Mouse (Mus musculus) limb, embryonic 10.5 days (tissue): ENCODE data around the gene Espl1. TPM values are rescaled to one million over a fixed set of nuclear protein-coding genes. Genes with fewer than 3 reads are reported as not detected.

Source experiments
- DNase-seq: peaks from one replicate; pipeline ENCODE4 v3.0.0-alpha.2; 2017; ENCODE audit warnings: low spot score
- H3K27ac ChIP-seq: fragments of 300-500 bp; sonication (generic); 2 replicates; pipeline ENCODE4 v1.5.1; 2016; ENCODE audit warnings: mild to moderate bottlenecking
- H3K27me3 ChIP-seq: fragments of 300-500 bp; sonication (generic); 2 replicates; pipeline ENCODE4 v1.6.1; 2016; ENCODE audit warnings: low read depth, mild to moderate bottlenecking; ENCODE audit not compliant: poor library complexity, severe bottlenecking
- H3K36me3 ChIP-seq: fragments of 300-500 bp; sonication (generic); 2 replicates; pipeline ENCODE4 v1.6.1; 2016; ENCODE audit warnings: mild to moderate bottlenecking, moderate library complexity
- H3K4me1 ChIP-seq: fragments of 300-500 bp; sonication (generic); 2 replicates; pipeline ENCODE4 v1.6.1; 2016
- H3K4me3 ChIP-seq: fragments of 300-500 bp; sonication (generic); 2 replicates; pipeline ENCODE4 v1.5.1; 2016; ENCODE audit warnings: mild to moderate bottlenecking, moderate library complexity
- H3K9me3 ChIP-seq: fragments of 300-500 bp; sonication (generic); replicated peaks from 2 replicates; pipeline ENCODE4 v1.6.1; 2016; ENCODE audit warnings: mild to moderate bottlenecking
- WGBS: fragments of 180-500 bp; shearing (Covaris S2); methylation state at CpG from one replicate; pipeline ENCODE4 v1.1.7; 2016; 5-methylcytosine and 5-hydroxymethylcytosine counted together
- polyA plus RNA-seq: library from polyadenylated mRNA; unstranded; fragments of >200 nt; fragmentation: Nextera tagmentation; extraction: Ambion mirVana; gene quantifications from 2 replicates; pipeline ENCODE4 v1.2.1, GENCODE M21; 2016

Gene Espl1
- polyA plus RNA-seq: 60.6 and 63.5 TPM in 2 replicates

DNA sequence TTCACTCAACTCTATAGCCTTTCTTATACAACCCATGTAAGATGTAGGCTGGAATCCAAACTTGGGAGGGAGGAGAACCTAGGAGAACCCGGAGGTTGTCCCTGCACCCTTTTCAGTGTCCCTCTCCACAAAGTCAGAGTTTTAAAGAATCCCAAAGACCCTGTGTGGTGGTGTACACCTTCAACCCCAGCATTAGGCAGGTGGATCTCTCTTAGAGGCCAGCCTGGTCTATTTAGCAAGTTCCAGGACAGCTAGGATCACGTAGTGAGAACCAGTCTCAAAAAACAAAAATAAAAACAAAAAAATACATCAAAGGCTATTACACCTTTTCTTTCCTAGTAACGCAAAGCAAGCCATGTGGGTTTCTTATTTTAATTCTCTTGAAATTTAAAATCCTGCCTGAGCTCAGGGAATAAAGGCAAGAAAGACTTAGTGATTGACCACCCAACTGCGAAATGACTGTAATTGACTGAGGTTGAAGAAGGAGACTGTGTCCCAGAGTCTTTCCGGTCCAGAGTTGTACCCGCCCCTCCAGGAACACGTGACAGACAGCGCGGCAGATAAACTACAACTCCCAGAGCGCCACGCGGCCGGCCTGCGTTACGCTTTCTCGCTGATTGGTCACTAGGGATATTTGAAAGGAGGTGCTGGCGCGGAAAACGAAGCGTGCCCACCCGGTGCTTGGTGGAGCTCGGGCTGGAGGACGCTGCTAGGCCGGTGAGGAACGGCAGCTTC, at the start of gene Espl1:
Espl1 (plus strand) TSS at position 634 of the 735 bp plus-strand sequence.
- Histone ChIP-seq H3K36me3 (peaks cover 31% of the 10 kb centered on the region), H3K9me3 (no peaks in the 10 kb centered on the region), H3K27ac (peak within 1 kb of the TSS; percentile 81), H3K4me3 (peak within 1 kb of the TSS; percentile 81), H3K4me1 (peaks cover 12% of the 10 kb centered on the region), H3K27me3 (no peaks in the 10 kb centered on the region)
- DNase-seq: peak; percentile 97
- WGBS: 8% methylated on average over 25 of the region's 25 CpGs

DNA sequence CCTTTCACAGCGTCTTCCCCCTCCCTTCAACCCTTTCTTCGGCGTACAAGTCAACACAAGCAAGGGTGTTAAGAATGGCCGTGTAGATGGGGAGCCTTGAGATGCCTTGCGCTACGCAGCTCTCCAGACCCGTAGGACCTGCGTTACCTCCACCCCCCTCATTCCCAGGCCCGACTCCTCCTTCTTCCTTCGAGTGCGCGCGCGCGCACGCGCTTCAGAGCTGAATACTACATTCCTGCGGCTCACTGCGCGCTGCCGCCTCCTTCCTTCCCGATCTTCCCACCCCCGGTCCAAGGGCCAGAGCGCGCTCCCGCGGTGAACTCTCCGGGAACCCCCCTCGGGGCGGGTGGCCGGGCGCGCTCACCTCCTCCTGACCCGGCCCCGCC, 49.2 kb upstream of the Espl1 start:
- Histone ChIP-seq H3K9me3 (no peaks in the 10 kb centered on the region), H3K27ac (peak overlapping the region; percentile 95), H3K36me3 (peaks cover 40% of the 10 kb centered on the region), H3K27me3 (no peaks in the 10 kb centered on the region), H3K4me3 (peak overlapping the region; percentile 86), H3K4me1 (peaks cover 95% of the 10 kb centered on the region)
- under 1% methylated on average over 28 of the region's 35 CpGs for WGBS
- peak; percentile 96 for DNase-seq

DNA sequence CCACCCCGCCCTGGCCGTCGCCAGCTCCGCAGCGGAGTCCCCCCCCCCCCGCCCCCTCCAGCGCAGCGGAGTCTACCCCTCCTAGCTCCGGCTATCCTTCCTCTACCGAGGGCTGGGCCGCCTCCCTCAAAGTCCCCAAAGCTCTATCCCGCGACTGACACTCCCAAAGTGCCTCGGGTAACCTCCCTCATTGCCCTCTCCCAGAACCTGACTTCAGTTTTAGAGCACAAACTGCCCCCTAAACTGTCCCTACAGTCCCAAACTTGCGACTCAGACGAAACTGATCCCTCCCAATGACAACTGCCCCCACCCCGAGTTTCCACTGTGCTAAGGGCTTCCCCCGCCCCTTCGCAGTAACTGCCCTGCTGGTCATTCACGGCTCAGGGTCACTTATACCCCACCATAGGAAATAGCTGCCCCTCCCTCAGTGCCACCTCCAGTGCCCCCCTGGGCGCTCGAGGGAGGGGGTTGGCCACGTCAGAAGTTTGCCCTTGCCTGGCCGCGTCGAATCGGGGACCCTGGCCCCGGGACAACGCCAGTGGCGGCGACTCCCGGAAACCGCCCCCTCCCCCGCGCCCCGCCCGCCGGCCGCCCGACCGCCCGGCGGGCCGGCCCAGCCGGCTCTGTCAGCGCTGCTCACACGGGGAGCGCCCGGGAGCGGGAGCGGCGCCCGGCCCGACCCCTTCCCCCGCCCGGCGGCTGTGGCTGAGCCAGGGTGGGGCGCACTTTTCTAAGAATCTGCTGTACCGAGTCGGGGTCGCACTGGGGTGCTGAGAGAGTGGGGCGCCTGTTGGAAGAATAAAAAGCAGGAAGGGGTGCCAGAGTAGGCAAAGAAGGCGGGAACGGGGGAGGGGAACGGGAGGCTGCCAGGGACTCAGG, 48.6 kb upstream of the Espl1 start:
- Histone ChIP-seq H3K27ac (peak overlapping the region; percentile 95), H3K9me3 (no peaks in the 10 kb centered on the region), H3K36me3 (peaks cover 41% of the 10 kb centered on the region), H3K4me1 (peaks cover 95% of the 10 kb centered on the region), H3K4me3 (peak overlapping the region; percentile 86), H3K27me3 (no peaks in the 10 kb centered on the region)
- under 1% methylated on average over 56 of the region's 65 CpGs for WGBS
- peak; percentile 84 for DNase-seq

DNA sequence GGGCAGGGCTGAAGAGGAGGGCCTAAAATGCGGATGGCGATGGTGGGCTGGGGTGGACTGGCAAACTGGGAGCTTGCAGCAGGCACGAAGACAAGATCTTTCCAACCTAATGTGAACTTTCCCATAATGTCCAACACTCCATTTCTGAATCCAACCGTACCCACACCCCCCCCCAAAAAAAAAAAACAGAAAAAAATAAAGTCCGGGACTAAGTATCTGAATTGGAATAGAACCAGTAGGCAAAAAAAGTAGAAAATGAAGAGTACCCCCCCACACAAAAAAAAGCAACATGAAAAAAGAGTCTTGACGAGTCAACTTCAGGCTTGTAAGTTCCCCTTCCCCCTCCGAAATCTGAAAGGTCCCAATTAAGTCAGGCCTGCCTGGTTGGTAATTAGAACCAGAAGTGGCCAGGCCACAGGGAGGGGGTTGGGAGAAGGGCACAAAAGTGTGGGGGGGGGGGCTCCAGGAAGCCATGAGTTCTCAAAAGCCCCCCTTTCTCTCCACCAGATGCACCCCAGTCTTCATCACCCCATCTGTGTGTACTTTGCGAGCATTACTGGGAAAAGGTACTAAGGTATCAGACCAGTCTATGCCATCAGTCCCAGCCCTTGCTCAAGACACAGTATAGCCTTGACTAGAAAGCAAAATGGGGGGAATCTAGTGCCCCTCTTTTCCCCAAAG, 47.8 kb upstream of the Espl1 start:
- DNase-seq: peak; percentile 80
- Histone ChIP-seq H3K4me1 (peaks cover 93% of the 10 kb centered on the region), H3K4me3 (peak overlapping the region; percentile 86), H3K36me3 (peaks cover 41% of the 10 kb centered on the region), H3K27ac (peak overlapping the region; percentile 95), H3K9me3 (no peaks in the 10 kb centered on the region), H3K27me3 (no peaks in the 10 kb centered on the region)
- 1% methylated on average over 8 of the region's 8 CpGs for WGBS

DNA sequence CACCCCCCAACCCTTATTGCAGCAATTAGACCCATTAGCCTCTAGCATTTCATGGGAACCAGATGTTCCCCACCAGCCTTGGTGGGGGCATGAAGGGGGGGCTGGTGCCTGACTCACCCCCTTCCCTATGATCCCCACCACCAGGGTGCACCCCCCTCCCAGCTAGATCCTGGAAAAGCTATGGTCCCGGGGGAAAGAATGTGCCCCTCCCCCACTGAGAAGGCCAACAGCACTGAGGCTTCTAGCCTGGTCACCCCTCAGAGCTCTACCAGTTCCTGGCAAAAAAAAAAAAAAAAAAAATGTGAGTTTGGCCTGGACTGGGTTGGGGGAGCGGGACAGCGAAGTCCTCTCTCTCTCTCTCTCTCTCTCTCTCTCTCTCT, 47.3 kb upstream of the Espl1 start:
- peak; percentile 85 for DNase-seq
- H3K4me3 ChIP-seq: peak overlapping the region; percentile 86
- WGBS: 0% methylated on average over 3 of the region's 3 CpGs
- peaks cover 93% of the 10 kb centered on the region for H3K4me1 ChIP-seq
- H3K9me3 ChIP-seq: no peaks in the 10 kb centered on the region
- H3K27ac ChIP-seq: peak overlapping the region; percentile 95
- peaks cover 43% of the 10 kb centered on the region for H3K36me3 ChIP-seq
- H3K27me3 ChIP-seq: no peaks in the 10 kb centered on the region

DNA sequence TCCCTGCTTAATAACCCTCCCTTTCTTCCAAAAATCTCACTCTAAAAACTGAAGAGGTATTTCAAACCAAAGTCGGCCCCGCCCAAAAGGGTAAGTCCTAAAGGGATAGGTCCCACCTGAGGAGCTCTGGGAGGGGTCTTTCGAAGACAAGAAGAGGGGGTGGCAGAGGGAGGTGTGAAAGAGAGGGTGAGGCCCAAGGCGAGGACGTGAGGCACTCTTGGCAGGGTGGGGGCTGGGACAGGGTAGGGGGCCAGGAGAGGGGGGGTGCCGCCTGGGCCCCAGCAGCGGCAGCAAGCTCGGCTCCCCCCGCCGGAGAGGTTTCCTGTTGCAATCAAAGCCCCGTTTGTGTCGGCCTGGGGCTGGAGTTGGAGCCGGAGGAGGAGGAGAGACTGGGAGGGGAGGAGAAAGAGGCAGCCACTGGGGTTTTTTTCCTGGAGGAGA, 46.8 kb upstream of the Espl1 start:
- WGBS: 0% methylated on average over 13 of the region's 13 CpGs
- Histone ChIP-seq H3K36me3 (peaks cover 47% of the 10 kb centered on the region), H3K4me1 (peaks cover 93% of the 10 kb centered on the region), H3K4me3 (peak overlapping the region; percentile 86), H3K27me3 (no peaks in the 10 kb centered on the region), H3K27ac (peak overlapping the region; percentile 95), H3K9me3 (no peaks in the 10 kb centered on the region)
- DNase-seq: peak; percentile 85

DNA sequence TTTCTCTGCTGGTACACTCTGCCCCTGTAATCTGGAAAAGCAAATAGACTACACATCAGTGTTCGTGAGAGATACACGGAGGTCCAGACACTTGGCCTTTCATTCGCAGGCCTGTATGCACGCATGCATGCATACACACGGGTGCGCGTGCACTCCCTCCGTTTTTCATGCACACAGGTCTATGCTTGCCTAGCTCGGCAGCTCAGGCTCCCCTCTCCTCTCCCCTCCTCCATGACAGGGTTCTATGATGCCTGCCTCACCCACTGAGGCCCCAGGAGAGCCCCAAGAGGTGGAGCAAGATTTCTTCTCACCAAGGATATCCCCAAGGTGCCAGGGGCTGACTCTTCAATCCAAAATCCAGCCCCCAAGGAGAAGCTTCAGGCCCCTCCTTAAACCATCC, 46.1 kb upstream of the Espl1 start:
- no peaks in the 10 kb centered on the region for H3K27me3 ChIP-seq
- peaks cover 92% of the 10 kb centered on the region for H3K4me1 ChIP-seq
- no peaks in the 10 kb centered on the region for H3K9me3 ChIP-seq
- peaks cover 52% of the 10 kb centered on the region for H3K36me3 ChIP-seq
- H3K27ac ChIP-seq: peak overlapping the region; percentile 95
- WGBS: 30% methylated on average over 9 of the region's 9 CpGs
- peak overlapping the region; percentile 86 for H3K4me3 ChIP-seq
- DNase-seq: no peak

DNA sequence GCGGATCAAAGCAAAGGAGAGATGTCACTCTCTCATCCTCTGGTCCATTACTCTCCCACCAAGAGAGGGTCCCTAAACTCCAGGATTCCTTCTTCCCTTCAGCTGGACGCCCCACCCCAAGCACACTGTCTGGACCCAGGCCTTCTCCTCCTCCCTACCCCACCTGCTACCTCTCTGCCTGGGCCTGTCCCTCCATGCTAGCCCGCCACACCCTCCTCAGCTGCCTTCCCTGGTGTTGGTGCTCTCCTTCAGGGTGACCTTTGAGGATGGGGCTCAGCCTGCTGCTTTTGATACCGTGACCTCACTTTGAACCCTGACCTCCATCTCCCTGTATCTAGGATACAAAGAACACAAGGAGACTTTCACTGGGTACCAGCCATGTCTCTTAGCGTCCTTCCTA, 45.5 kb upstream of the Espl1 start:
- Histone ChIP-seq H3K4me1 (peaks cover 93% of the 10 kb centered on the region), H3K27me3 (no peaks in the 10 kb centered on the region), H3K9me3 (no peaks in the 10 kb centered on the region), H3K4me3 (peak overlapping the region; percentile 86), H3K27ac (peak overlapping the region; percentile 95), H3K36me3 (peaks cover 56% of the 10 kb centered on the region)
- no peak for DNase-seq
- WGBS: 55% methylated on average over 5 of the region's 5 CpGs

DNA sequence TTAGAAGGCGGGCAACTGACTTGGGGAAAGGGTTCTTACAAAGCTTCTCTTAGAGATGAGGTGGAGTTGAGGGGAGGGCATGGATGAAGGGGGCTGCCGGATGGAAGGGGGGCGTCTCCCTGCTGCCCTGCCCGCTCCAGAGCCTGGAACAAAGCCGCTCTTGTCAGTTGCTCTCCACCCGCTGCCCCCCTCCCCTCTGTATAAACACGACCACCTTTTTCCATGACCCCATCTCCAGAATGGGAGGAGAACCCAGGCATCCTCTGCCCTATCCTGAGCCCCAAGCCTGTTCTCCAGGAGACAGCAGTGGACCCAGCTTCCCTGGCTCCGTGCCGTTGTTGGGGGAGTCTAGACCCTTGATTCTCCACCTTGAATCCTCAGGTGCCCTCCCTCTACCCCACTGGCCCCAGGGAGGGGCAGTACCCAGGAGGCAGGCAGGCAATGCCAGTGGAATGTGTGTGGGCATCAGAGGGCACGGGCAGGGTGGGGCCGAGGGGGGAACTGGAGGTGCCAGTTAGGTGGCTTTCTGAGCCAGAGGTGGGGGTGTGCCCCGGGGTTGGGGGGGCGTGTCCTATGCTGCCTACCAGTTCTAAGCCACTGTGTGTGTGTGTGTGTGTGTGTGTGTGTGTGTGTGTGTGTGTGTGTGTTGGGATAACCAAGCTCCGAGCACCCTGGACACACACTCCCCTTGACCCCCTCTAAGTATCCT, 40.4 kb upstream of the Espl1 start:
- H3K9me3 ChIP-seq: no peaks in the 10 kb centered on the region
- peaks cover 48% of the 10 kb centered on the region for H3K36me3 ChIP-seq
- peaks cover 88% of the 10 kb centered on the region for H3K4me1 ChIP-seq
- 48% methylated on average over 14 of the region's 14 CpGs for WGBS
- no peak for DNase-seq
- peak overlapping the region; percentile 98 for H3K27ac ChIP-seq
- no peaks in the 10 kb centered on the region; the same call in 1 of the 2 replicates for H3K27me3 ChIP-seq
- H3K4me3 ChIP-seq: peak overlapping the region; percentile 88

DNA sequence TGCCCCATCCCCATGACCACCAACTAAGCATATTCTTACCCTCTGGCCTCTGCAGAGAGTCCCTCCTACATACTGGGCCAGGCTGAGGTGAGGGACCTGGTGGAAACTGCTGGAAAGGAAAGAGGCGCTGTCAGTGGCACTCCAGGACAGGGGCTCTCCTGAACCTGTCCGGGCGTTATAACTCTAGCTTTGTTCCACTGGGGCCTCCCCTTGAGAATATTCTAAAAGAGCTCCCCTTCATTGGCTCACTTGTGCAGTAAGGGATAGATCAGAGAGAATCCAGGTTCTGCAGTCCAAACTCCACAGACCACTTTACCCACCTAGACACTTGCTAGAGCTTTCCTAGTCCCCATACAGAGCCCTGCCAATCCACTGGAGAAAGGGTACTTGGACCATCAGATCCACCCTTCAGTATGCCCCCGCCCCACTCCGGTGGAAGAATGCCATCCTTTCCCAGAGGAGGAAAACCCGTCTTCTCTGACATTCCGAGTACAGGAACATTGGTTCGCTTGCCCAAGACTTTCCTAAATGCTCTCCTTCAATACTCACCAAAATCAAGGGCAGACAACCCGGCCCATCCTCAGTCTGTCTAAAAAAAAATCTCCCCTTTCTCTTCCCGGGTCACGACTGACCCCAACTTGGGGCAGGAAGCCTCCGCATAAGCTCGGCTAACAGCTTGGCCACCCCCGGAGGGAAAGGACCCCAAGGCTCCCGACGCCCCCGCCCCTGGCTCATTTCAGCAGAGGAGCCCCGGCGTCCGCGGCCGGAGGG, 39.5 kb upstream of the Espl1 start:
- no peaks in the 10 kb centered on the region; the same call in 1 of the 2 replicates for H3K27me3 ChIP-seq
- no peaks in the 10 kb centered on the region for H3K9me3 ChIP-seq
- H3K36me3 ChIP-seq: peaks cover 39% of the 10 kb centered on the region
- peaks cover 82% of the 10 kb centered on the region for H3K4me1 ChIP-seq
- 6% methylated on average over 22 of the region's 22 CpGs for WGBS
- peak overlapping the region; percentile 98 for H3K27ac ChIP-seq
- H3K4me3 ChIP-seq: peak overlapping the region; percentile 88
- DNase-seq: no peak

DNA sequence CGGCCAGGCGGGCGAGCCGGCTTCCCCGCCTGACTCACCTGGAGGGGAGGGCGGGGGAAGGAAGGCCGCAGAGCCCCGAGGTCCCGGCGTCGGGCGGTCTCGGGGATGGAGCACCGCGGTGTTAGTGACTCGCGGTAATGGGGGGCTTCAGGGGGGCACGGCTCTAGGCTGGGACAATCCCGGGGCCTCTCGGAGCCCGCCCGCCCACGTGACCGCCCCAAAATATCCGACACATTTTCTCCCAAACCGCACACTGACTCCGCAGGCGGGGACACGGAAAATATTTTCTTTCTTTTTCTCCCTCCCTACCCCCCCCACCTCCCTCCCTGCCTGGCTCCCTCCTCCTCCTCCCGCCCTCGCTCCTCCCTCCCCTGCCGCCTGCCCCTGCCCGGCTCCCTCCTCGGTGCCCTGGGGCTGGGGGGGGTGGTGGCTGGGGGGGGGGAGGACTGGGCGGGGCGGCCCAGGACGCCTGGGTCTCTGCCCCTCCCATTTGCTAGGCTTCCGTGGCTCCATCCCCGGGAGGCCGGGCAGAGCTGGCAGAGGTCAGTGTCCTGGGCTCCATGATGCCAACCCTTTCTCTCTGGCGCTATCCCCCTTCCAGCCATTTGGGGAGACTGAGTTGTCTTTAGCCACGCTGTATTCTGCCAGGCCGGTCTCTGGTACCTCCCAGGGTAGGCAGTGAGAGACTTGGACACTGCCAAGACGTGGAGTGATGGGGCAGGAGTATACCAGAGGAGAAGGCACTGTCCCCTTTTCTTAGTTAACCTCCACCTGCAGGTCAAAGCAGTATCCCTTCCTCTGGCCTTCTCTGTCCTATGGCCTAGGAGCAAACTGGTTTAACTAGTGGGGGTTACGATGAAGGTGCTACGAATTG, 38.6 kb upstream of the Espl1 start, which contains the start of gene Rarg:
Rarg (minus strand) TSS at position 316 of the 874 bp plus-strand sequence.
- peaks cover 31% of the 10 kb centered on the region for H3K36me3 ChIP-seq
- no peaks in the 10 kb centered on the region for H3K9me3 ChIP-seq
- peaks cover 82% of the 10 kb centered on the region for H3K4me1 ChIP-seq
- peak within 1 kb of the TSS; percentile 88 for H3K4me3 ChIP-seq
- H3K27ac ChIP-seq: peak within 1 kb of the TSS; percentile 98
- peak; percentile 78 for DNase-seq
- WGBS: under 1% methylated on average over 37 of the region's 46 CpGs
- no peaks in the 10 kb centered on the region; the same call in 1 of the 2 replicates for H3K27me3 ChIP-seq
